Mouse (Mus musculus) C2C12 (cell line): ENCODE measurements around the gene Atxn1l. TPM values are rescaled to one million over a fixed set of nuclear protein-coding genes. Genes with fewer than 3 reads are reported as not detected.

Source experiments
- H3K27me3 ChIP-seq: one replicate; pipeline ENCODE4 v1.6.1; 2011; ENCODE audit not compliant: control insufficient read depth, insufficient read depth, insufficient read length
- H3K36me3 ChIP-seq: one replicate; pipeline ENCODE4 v1.6.1; 2011; ENCODE audit not compliant: control insufficient read depth, insufficient read depth
- H3K4me3 ChIP-seq: one replicate; pipeline ENCODE4 v1.5.1; 2011; ENCODE audit warnings: mild to moderate bottlenecking, control low read depth; ENCODE audit not compliant: poor library complexity, insufficient read depth, severe bottlenecking
- H3K79me2 ChIP-seq: one replicate; pipeline ENCODE4 v1.6.1; 2011; ENCODE audit not compliant: control insufficient read depth, insufficient read depth
- H3K79me3 ChIP-seq: one replicate; pipeline ENCODE4 v1.6.1; 2011; ENCODE audit warnings: low read depth, control low read depth
- H3ac ChIP-seq: one replicate; pipeline ENCODE3; 2011; ENCODE audit warnings: low read depth; ENCODE audit not compliant: control insufficient read depth, insufficient read length
- CEBPB ChIP-seq: IDR thresholded peaks from one replicate; pipeline ENCODE4 v1.6.1; 2011; ENCODE audit warnings: low read depth, mild to moderate bottlenecking, control low read depth, moderate library complexity
- CTCF ChIP-seq: IDR thresholded peaks from one replicate; pipeline ENCODE4 v1.5.1; 2011; ENCODE audit not compliant: control insufficient read depth, insufficient read depth, insufficient read length
- FOSL1 ChIP-seq: IDR thresholded peaks from one replicate; pipeline ENCODE4 v1.8.0; 2011; ENCODE audit warnings: mild to moderate bottlenecking, low read length; ENCODE audit not compliant: poor library complexity, insufficient read depth, severe bottlenecking
- MAX ChIP-seq: IDR thresholded peaks from one replicate; pipeline ENCODE4 v1.6.1; 2011; ENCODE audit warnings: mild to moderate bottlenecking, control low read depth
- MYOD1 ChIP-seq: IDR thresholded peaks from one replicate; pipeline ENCODE4 v1.6.1; 2011; ENCODE audit warnings: low read depth; ENCODE audit not compliant: control insufficient read depth, insufficient read length
- MYOG ChIP-seq: IDR thresholded peaks from one replicate; pipeline ENCODE4 v1.6.1; 2011; ENCODE audit not compliant: control insufficient read depth, insufficient read length; ENCODE audit errors: extremely low read depth
- USF1 ChIP-seq: IDR thresholded peaks from one replicate; pipeline ENCODE4 v1.6.1; 2011; ENCODE audit warnings: low read depth, mild to moderate bottlenecking, control low read depth, moderate library complexity
- polyA plus RNA-seq: library from polyadenylated mRNA; unstranded; fragments of >200 nt; fragmentation: generic; extraction: Trizol; gene quantifications from one replicate; pipeline ENCODE4 v1.2.1, GENCODE M21; 2012; ENCODE audit warnings: missing spikeins

Gene Atxn1l
- polyA plus RNA-seq, 1 experiment: 12.0 TPM

DNA sequence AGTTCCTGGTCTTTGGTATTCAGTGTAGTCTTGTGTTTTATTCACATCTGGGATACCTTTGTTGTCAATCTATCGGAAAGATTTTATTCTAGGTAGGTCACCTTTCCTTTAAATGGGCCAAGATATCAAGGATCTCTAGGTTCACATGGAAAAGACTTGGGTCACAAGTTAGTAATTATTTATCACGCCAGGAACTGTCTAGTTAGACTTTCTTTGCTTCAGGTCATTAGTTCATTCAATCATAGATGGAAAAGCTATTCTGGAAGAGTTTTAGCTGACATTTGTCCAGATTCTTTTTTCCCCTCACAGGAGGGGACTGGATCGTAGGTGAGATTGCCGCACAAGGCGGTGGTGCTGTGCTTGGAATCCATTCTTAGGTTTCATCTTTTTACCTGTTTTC is 40.3 kb upstream of the Atxn1l start:
- Histone ChIP-seq H3ac (no peak overlapping the region), H3K4me3 (peak overlapping the region; percentile 94), H3K36me3 (no peaks in the 10 kb centered on the region), H3K79me3 (peaks cover 39% of the 10 kb centered on the region), H3K79me2 (peaks cover 43% of the 10 kb centered on the region), H3K27me3 (no peaks in the 10 kb centered on the region)
- TF ChIP-seq MYOG (no peak), FOSL1 (no peak), USF1 (no peak), CTCF (no peak), MYOD1 (no peak), CEBPB (no peak), MAX (no peak)

DNA sequence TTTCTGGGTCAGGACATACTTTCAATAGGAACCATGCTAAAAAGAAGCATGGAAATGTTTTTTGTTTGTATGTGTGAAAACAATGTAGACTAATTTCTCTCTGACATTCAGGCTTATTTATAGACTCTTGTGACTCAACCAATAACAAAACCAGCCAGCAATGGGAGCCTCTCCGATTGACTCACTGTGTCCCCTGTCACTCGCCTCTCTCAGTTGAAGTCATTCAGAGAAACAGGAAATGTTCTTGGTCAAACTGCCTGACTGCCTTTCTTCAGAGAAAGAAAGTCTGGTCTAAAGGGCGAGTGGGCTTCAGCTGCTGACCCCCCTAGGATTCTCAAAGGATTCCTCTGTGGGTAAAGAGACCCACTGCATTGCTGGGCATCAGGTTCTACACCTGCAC is 35.6 kb upstream of the Atxn1l start:
- no peak overlapping the region for H3K4me3 ChIP-seq
- H3K79me3 ChIP-seq: no peaks in the 10 kb centered on the region
- no peak overlapping the region for H3ac ChIP-seq
- H3K79me2 ChIP-seq: no peaks in the 10 kb centered on the region
- TF ChIP-seq MYOD1 (no peak), MAX (no peak), CEBPB (no peak), FOSL1 (no peak), MYOG (no peak), CTCF (no peak)
- no peaks in the 10 kb centered on the region for H3K27me3 ChIP-seq
- no peaks in the 10 kb centered on the region for H3K36me3 ChIP-seq

DNA sequence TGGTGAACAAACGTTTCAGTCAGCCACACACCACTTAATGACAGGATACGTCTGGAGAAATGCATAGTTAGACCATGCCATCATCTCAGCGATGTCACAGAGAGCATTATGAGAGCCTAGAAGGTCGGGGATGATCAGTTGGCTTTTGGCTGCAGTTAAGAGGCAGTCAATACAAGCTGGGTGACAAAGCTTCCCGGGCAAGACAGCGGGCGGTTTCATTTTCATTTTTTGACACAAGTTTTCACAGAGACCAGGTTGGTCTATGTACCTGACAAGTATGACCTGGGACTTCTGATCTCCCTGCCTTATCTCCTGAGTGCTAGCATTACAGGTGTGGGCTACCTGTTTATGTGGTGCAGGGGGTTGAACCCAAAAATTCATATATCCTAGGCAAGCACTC is 28.5 kb upstream of the Atxn1l start:
- H3K36me3 ChIP-seq: no peaks in the 10 kb centered on the region
- H3K79me3 ChIP-seq: no peaks in the 10 kb centered on the region
- H3K27me3 ChIP-seq: no peaks in the 10 kb centered on the region
- no peaks in the 10 kb centered on the region for H3K79me2 ChIP-seq
- TF ChIP-seq FOSL1: no peak
- TF ChIP-seq MYOD1: no peak
- no peak for TF ChIP-seq USF1
- TF ChIP-seq CTCF: no peak
- no peak for TF ChIP-seq CEBPB
- TF ChIP-seq MYOG: no peak
- TF ChIP-seq MAX: no peak
- H3K4me3 ChIP-seq: no peak overlapping the region
- H3ac ChIP-seq: no peak overlapping the region

DNA sequence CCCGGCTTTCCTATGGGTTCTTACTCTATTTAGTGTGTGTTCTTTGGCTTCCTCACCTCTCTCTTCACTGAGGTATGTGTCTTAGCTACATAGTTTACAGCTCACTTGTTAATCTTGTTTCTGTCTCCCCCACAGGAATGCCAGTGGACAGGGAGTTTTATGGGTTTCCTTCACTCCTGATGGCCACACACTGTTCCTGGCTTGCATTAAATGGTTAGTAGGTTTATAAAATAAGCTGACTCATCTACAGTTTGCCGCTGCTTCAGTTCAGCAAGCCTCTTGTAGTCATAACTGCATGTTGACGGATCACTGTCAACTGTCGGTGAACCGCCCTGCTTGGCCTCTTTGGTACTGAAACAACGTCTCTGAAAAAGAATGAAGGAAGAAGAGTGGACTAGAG is 26.5 kb upstream of the Atxn1l start:
- no peaks in the 10 kb centered on the region for H3K79me2 ChIP-seq
- no peak overlapping the region for H3ac ChIP-seq
- TF ChIP-seq CTCF (no peak), MAX (no peak), MYOG (no peak), USF1 (no peak)
- no peaks in the 10 kb centered on the region for H3K79me3 ChIP-seq
- no peaks in the 10 kb centered on the region for H3K27me3 ChIP-seq
- H3K4me3 ChIP-seq: no peak overlapping the region
- no peaks in the 10 kb centered on the region for H3K36me3 ChIP-seq

DNA sequence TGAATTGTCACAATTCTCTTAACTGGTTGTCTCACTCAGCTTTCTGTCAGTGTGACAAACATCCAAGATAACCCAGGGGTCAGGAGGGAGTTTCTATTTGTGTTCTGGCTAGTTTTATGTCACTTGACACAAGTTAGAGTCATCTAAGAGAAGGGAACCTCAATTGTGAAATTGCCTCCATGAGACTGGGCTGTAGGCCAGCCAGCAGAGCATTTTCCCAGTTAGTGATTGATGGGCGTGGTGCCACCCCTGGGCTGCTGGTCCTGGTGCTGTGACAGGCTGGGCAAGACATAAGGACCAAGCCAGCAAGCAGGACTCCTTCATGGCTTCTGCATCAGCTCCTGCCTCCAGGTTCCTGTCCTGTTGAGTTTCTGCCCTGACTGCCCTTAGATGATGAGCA is 22.7 kb upstream of the Atxn1l start:
- Histone ChIP-seq H3K79me3 (no peaks in the 10 kb centered on the region), H3K79me2 (no peaks in the 10 kb centered on the region), H3K27me3 (no peaks in the 10 kb centered on the region), H3K4me3 (no peak overlapping the region), H3K36me3 (no peaks in the 10 kb centered on the region), H3ac (no peak overlapping the region)
- TF ChIP-seq CEBPB: peak; percentile 32
- TF ChIP-seq FOSL1: no peak

DNA sequence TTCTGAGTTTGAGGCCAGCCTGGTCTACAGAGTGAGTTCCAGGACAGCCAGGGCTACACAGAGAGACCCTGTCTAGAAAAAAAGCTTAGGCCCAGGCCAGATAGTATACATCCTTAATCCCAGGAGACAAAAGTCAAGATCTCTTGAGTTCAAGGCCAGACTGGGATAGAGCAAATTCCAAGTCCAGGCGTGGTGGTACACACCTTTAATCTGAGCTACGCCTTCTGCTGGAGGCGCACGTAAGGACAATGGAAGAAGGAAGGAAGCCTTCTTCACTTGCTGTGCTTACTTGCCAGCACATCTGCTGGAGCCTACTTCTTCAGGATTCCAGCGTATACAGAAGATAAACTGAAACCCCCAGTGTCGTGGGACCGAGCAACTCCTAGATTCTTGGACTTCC is 21.9 kb upstream of the Atxn1l start:
- Histone ChIP-seq H3K36me3 (no peaks in the 10 kb centered on the region), H3K79me3 (no peaks in the 10 kb centered on the region), H3K79me2 (no peaks in the 10 kb centered on the region), H3K27me3 (no peaks in the 10 kb centered on the region), H3K4me3 (no peak overlapping the region), H3ac (no peak overlapping the region)
- TF ChIP-seq FOSL1 (no peak), MAX (no peak), USF1 (no peak), CTCF (no peak), MYOD1 (no peak), MYOG (no peak)
